Mouse (Mus musculus) spleen, adult 2 months (tissue): ENCODE data around the gene Yme1l1. TPM values are rescaled to one million over a fixed set of nuclear protein-coding genes. Genes with fewer than 3 reads are reported as not detected.
A peak's percentile ranks its signal among the peaks of the same experiment; 100 is the strongest.

ENCODE experiments used
- DNase-seq, 2 experiments: peaks; one replicate each; pipeline versions ENCODE4 v3.0.0 to v3.0.0-alpha.2; 2012 to 2021; ENCODE audit warnings: low spot score in 2 of 2, low read depth in 1 of 2
- H3K27ac ChIP-seq: fragments of 200-500 bp; 2 replicates; pipeline ENCODE4 v1.5.1; 2012; ENCODE audit warnings: low read length, inconsistent platforms; ENCODE audit not compliant: insufficient read depth
- H3K27me3 ChIP-seq: fragments of 200-500 bp; 2 replicates; pipeline ENCODE4 v1.6.1; 2012; ENCODE audit warnings: mild to moderate bottlenecking, moderate library complexity, low read length, inconsistent platforms; ENCODE audit not compliant: control insufficient read depth, insufficient read depth
- H3K36me3 ChIP-seq: fragments of 200-500 bp; 2 replicates; pipeline ENCODE4 v1.6.1; 2012; ENCODE audit warnings: mild to moderate bottlenecking, low read length, inconsistent platforms; ENCODE audit not compliant: control insufficient read depth, insufficient read depth
- H3K4me1 ChIP-seq: fragments of 200-500 bp; 2 replicates; pipeline ENCODE4 v1.6.1; 2011; ENCODE audit warnings: inconsistent platforms; ENCODE audit not compliant: control insufficient read depth, insufficient read depth, insufficient read length
- H3K4me3 ChIP-seq: fragments of 200-500 bp; 2 replicates; pipeline ENCODE4 v1.5.1; 2011; ENCODE audit warnings: mild to moderate bottlenecking, inconsistent platforms; ENCODE audit not compliant: insufficient read depth, insufficient read length; ENCODE audit errors: extremely low read depth
- CTCF ChIP-seq: fragments of 200-500 bp; IDR thresholded peaks from 2 replicates; pipeline ENCODE4 v1.5.1; 2011; ENCODE audit warnings: mild to moderate bottlenecking, inconsistent platforms; ENCODE audit not compliant: insufficient read depth, insufficient read length, insufficient replicate concordance; ENCODE audit errors: extremely low read depth
- POLR2A ChIP-seq: fragments of 200-500 bp; IDR thresholded peaks from 2 replicates; pipeline ENCODE4 v1.6.1; 2011; ENCODE audit warnings: low read depth, low read length, inconsistent platforms
- WGBS: fragments of 180-500 bp; shearing (Covaris S2); methylation state at CpG from one replicate; pipeline ENCODE4 v1.1.7; 2018; 5-methylcytosine and 5-hydroxymethylcytosine counted together
- polyA plus RNA-seq: library from polyadenylated mRNA; depleted of rRNA; stranded (reverse); fragments of >200 nt; gene quantifications from 2 replicates; pipeline ENCODE4 v1.2.3, GENCODE M21; 2012; rRNA removed

Yme1l1 gene
- polyA plus RNA-seq, result 1.8 and 2.2 TPM in 2 replicates

DNA sequence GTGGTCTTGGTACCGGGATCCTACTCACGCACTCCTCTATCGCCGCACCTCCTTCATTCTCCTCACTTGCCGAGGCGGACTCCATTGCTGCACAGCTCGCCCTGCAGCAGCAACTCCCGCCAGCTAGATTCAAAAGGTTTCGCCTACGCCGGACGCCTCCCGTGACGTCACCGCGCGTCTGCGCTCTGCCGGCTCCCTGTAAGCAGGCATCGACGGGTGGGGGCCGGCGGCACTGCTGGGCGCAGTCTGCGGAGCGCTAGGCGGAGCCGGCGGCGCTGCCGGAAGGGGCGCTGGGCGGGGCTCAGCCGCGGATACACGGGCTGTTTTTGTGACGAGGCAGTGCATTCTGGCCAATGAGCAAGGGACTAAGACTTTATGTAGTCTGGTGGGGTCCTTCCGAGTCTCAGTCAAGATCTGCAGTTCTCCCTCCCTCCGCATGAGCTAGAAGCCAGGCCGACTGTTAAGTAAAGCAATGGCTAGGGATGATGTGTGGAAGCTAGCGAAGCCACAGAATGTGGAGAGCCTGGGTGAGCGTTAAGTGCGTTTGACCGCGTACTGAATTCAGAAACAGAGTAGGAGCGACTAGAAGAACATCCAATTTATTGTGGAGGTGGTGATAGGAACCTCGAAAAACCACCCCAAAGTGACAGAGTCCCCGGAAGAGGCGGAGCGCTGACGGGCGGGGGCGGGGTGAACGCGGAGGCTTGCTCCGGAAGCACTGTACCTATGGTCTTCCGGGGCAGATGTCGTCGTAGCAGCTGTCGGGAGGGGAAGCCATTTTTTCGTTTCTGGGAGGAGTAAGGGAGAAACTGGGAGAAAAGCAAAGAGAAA lies at the start of gene Yme1l1, which contains the start of gene Mastl:
Gene Yme1l1, plus strand, starts transcription at position 593 of the 831 bp plus-strand sequence.
Gene Mastl, minus strand, starts transcription at position 248 of the 831 bp plus-strand sequence.
- WGBS, result 1% methylated on average over 61 of the region's 61 CpGs
- TF ChIP-seq CTCF, result no peak
- TF ChIP-seq POLR2A, result peak; percentile 46; the same call in 1 of the 2 replicates
- Histone ChIP-seq H3K4me3 (peak within 1 kb of the TSS; percentile 74), H3K4me1 (peaks cover 9% of the 10 kb centered on the region; the same call in 1 of the 2 replicates), H3K36me3 (no peaks in the 10 kb centered on the region), H3K27me3 (no peaks in the 10 kb centered on the region), H3K27ac (peak within 1 kb of the TSS; percentile 99)
- DNase-seq, result peak; percentile 96 to 98

DNA sequence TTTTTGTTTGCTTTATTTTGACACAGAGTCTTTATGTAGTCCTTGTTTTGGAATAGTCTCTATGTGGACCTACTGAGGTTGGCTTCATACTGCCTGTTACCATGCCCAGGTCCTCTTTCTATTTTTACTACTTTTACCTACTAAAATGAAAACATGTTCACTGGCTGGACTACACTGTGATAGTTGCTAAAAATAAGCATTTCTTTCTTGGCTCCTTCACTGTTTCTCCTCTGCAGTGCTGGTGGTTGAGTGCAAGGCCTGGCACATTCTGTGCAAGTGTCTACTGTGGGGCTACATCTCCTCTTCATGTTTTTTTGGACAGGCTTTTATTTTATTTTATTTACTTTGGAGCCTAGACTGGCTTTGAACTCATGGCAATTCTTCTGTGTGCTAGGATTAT lies 36.6 kb upstream of the Yme1l1 start:
- no peak overlapping the region for H3K27ac ChIP-seq
- no peaks in the 10 kb centered on the region for H3K4me1 ChIP-seq
- TF ChIP-seq CTCF (no peak), POLR2A (no peak)
- H3K27me3 ChIP-seq, result no peaks in the 10 kb centered on the region
- H3K4me3 ChIP-seq, result no peak overlapping the region
- H3K36me3 ChIP-seq, result peaks cover 2% of the 10 kb centered on the region; the same call in 1 of the 2 replicates
- no peak for DNase-seq

DNA sequence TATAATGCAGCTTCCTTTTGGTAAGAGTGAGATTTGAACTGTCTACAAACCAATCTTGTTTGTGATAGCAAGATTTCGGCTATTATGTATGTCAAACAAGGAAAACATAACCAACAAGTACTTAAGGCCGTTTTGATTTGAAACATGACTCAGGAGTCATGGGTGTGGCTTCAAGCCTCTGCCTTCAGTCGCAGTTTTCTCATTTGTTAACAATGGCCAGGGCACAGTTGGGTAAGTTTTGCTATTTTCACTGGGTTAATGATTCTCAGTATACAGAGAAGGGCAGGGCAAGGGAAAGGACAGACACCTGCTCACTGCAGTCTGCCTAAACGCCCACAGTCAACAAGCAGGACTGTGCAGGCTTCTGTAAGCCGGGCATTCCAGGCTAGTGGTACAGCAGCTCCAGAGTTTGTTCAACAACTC lies 959 bp upstream of the Yme1l1 start:
- peaks cover 9% of the 10 kb centered on the region; the same call in 1 of the 2 replicates for H3K4me1 ChIP-seq
- TF ChIP-seq CTCF, result no peak
- TF ChIP-seq POLR2A, result no peak
- no peaks in the 10 kb centered on the region for H3K36me3 ChIP-seq
- H3K4me3 ChIP-seq, result peak overlapping the region; percentile 67
- no peak for DNase-seq
- H3K27me3 ChIP-seq, result no peaks in the 10 kb centered on the region
- no peak overlapping the region; the same call in 1 of the 2 replicates for H3K27ac ChIP-seq
- WGBS, result 2% methylated on average over 5 of the region's 5 CpGs

DNA sequence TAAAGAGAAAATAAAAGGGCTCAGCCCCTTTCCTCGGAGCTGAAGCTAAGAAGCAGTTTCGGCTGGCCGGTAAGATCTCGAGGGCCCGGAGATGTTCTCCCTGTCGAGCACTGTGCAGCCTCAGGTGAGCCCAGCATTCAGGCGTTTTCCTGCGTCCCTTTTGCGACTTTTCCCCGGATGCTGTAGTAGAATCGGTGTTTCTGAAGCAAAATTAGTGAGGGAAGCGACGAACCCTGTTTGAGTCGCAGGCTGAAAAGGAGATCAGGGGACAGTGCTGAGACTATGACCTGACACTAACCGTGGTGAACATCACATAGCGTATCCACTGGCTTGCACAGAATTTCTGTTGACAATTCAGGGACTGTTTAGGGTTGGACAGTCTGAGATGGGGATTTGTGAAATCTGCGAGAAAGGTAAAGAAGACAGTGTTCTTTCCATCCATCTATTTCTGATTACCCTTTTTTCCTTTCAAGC lies 476 bp downstream of the Yme1l1 start:
- no peaks in the 10 kb centered on the region for H3K27me3 ChIP-seq
- H3K36me3 ChIP-seq, result no peaks in the 10 kb centered on the region
- TF ChIP-seq POLR2A (no peak), CTCF (no peak)
- WGBS, result under 1% methylated on average over 17 of the region's 17 CpGs
- H3K4me3 ChIP-seq, result peak overlapping the region; percentile 74
- H3K27ac ChIP-seq, result peak overlapping the region; percentile 99
- no peak for DNase-seq
- H3K4me1 ChIP-seq, result peaks cover 9% of the 10 kb centered on the region; the same call in 1 of the 2 replicates

DNA sequence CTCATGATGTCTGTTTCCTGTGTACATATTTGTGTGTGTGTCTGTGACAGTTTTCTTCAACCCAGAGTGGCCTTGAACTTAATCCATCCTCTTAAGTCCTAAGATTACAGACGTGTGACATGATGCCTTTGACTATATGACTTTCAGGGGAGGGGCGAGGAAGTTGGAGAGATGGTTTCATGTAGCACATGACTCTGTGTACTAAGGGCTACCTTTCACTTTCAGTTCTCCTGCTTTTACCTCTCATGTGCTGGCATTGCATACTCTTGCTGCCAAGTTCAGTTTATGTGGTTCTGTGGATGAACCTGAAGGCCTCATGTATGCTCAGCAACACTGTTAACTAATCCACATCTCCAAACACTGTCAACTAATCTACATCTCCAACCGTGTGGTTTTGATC lies 16.1 kb downstream of the Yme1l1 start:
- Histone ChIP-seq H3K4me1 (no peaks in the 10 kb centered on the region; the same call in 1 of the 2 replicates), H3K27ac (no peak overlapping the region), H3K36me3 (peaks cover 28% of the 10 kb centered on the region), H3K4me3 (no peak overlapping the region), H3K27me3 (no peaks in the 10 kb centered on the region)
- WGBS, result 67% methylated on average over 3 of the region's 3 CpGs
- no peak for TF ChIP-seq POLR2A
- TF ChIP-seq CTCF, result no peak
- no peak for DNase-seq

DNA sequence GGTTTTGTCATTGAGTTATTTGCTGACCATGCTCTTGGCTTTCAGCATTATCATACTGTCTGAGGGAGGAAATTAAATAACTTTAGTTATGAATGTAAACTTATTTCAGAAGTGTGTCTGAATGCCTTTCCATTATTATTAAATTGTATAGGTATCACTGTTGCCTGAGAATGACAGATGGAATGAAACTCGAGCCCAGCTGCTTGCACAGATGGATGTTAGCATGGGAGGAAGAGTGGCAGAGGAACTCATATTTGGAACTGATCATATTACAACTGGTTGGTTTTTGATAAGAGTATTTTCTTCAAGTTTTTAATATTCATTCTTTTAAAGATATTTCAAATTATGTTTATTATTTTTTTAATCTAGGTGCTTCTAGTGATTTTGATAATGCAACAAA lies 38.2 kb downstream of the Yme1l1 start:
- no peak for DNase-seq
- H3K4me3 ChIP-seq, result no peak overlapping the region
- WGBS, result 93% methylated on average over 1 of the region's 1 CpGs
- TF ChIP-seq POLR2A (no peak), CTCF (no peak)
- H3K27ac ChIP-seq, result no peak overlapping the region
- peaks cover 32% of the 10 kb centered on the region for H3K36me3 ChIP-seq
- no peaks in the 10 kb centered on the region for H3K27me3 ChIP-seq
- H3K4me1 ChIP-seq, result no peaks in the 10 kb centered on the region

DNA sequence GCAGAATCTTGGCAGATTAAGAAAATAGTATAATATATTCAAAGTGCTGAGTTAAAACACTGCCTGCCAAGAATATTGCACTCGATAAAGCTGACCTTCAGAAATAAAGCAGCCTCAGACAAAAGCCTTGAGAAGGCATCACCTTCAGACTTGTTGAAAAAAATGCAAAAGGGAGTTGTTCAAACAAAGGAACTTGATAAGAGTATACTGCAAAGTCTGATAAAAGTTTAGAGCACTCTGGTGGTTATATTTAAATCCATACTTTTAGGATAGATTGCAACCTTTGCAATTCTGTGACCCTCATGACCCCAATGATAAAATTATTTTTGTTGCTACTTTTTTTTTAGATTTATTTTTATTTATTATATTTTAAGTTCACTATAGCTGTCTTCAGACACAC lies 44.9 kb downstream of the Yme1l1 start:
- TF ChIP-seq CTCF (no peak), POLR2A (no peak)
- Histone ChIP-seq H3K36me3 (peaks cover 11% of the 10 kb centered on the region), H3K27me3 (no peaks in the 10 kb centered on the region), H3K4me3 (no peak overlapping the region), H3K27ac (no peak overlapping the region), H3K4me1 (no peaks in the 10 kb centered on the region)
- no peak for DNase-seq
- 81% methylated on average over 1 of the region's 1 CpGs for WGBS
